Mouse (Mus musculus) liver, postnatal 0 days (tissue): Measurements from ENCODE around the gene Selp. TPM values are rescaled to one million over a fixed set of nuclear protein-coding genes. Genes with fewer than 3 reads are reported as not detected.

Experiments used
- ATAC-seq: fragments of 200-750 bp; cut with Nextera tagmentation; 2 replicates; pipeline ENCODE4 v1.8.0; 2017; ENCODE audit warnings: mild to moderate bottlenecking, moderate library complexity
- DNase-seq: peaks from one replicate; pipeline ENCODE4 v3.0.0-alpha.2; 2016
- H3K27ac ChIP-seq: fragments of 300-500 bp; sonication (generic); 2 replicates; pipeline ENCODE4 v1.5.1; 2014; ENCODE audit warnings: antibody characterized with exemption, moderate library complexity, mild to moderate bottlenecking, low read depth
- H3K27me3 ChIP-seq: fragments of 300-500 bp; sonication (generic); 2 replicates; pipeline ENCODE4 v1.6.1; 2014; ENCODE audit warnings: low read length, control low read depth, mixed read lengths; ENCODE audit not compliant: insufficient read depth
- H3K36me3 ChIP-seq: fragments of 300-500 bp; sonication (generic); replicated peaks from 2 replicates; pipeline ENCODE4 v1.6.1; 2014; ENCODE audit warnings: mild to moderate bottlenecking, control low read depth, low read length, moderate library complexity, mixed read lengths; ENCODE audit not compliant: insufficient read depth
- H3K4me1 ChIP-seq: fragments of 300-500 bp; sonication (generic); 2 replicates; pipeline ENCODE4 v1.6.1; 2014; ENCODE audit warnings: antibody characterized with exemption, mild to moderate bottlenecking, control low read depth; ENCODE audit not compliant: insufficient read depth
- H3K4me2 ChIP-seq: fragments of 300-500 bp; sonication (generic); 2 replicates; pipeline ENCODE4 v1.6.1; 2014; ENCODE audit warnings: low read depth, mild to moderate bottlenecking, low read length, moderate library complexity, mixed read lengths
- H3K4me3 ChIP-seq: fragments of 300-500 bp; sonication (generic); 2 replicates; pipeline ENCODE4 v1.5.1; 2014; ENCODE audit warnings: low read depth, low read length
- H3K9ac ChIP-seq: fragments of 300-500 bp; sonication (generic); replicated peaks from 2 replicates; pipeline ENCODE4 v1.6.1; 2014; ENCODE audit warnings: mild to moderate bottlenecking, moderate library complexity
- H3K9me3 ChIP-seq: fragments of 300-500 bp; sonication (generic); 2 replicates; pipeline ENCODE4 v1.6.1; 2016; ENCODE audit warnings: mild to moderate bottlenecking, control low read depth, low read length, mixed read lengths
- CTCF ChIP-seq: sonication (generic); IDR thresholded peaks from 2 replicates; pipeline ENCODE4 v1.5.1; 2016; ENCODE audit warnings: antibody characterized with exemption, low read depth
- EP300 ChIP-seq: IDR thresholded peaks from 2 replicates; pipeline ENCODE4 v1.6.1; 2016; ENCODE audit warnings: antibody characterized with exemption, low read depth, mild to moderate bottlenecking
- WGBS: fragments of 180-500 bp; shearing (Covaris S2); extraction: QIAGEN DNeasy Blood & Tissue Kit; methylation state at CpG from one replicate; pipeline ENCODE4 v1.1.7; 2014; ENCODE audit not compliant: insufficient replicate concordance; 5-methylcytosine and 5-hydroxymethylcytosine counted together
- polyA plus RNA-seq: library from polyadenylated mRNA; unstranded; fragments of >200 nt; fragmentation: Nextera tagmentation; extraction: Ambion mirVana; gene quantifications from 2 replicates; pipeline ENCODE4 v1.2.1, GENCODE M21; 2015

The Selp gene
- polyA plus RNA-seq, 1 experiment from 2014 or later, result 2.1 TPM

DNA sequence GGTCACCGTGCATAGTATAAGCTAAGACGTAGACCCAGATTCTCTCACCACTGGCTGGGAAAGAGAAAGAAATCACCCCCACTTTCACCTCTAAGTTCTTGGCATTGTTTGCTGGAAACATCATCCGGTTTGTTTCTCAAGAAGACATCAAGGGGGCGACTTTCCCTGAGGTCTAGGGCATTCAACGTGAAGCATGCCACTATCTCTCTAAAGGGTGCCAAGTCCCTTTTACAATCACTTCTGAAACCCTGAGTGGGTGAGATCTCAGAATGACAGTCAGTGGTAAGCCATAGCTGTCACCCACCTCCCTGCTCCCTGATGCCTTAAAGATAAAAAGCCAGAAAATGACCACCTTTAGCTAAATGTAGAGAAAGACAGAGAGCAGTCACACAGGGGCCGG is 21.6 kb downstream of the Selp start:
- TF ChIP-seq EP300 (no peak), CTCF (no peak)
- no peak overlapping the region for H3K9ac ChIP-seq
- no peak overlapping the region for H3K27ac ChIP-seq
- DNase-seq (no peak), ATAC-seq (no peak)
- peaks cover 15% of the 10 kb centered on the region; the same call in 1 of the 2 replicates for H3K4me1 ChIP-seq
- H3K4me2 ChIP-seq, result no peak overlapping the region
- H3K27me3 ChIP-seq, result no peaks in the 10 kb centered on the region
- H3K9me3 ChIP-seq, result no peaks in the 10 kb centered on the region
- H3K36me3 ChIP-seq, result no peaks in the 10 kb centered on the region
- WGBS, result 62% methylated on average over 6 of the region's 6 CpGs
- no peak overlapping the region for H3K4me3 ChIP-seq

DNA sequence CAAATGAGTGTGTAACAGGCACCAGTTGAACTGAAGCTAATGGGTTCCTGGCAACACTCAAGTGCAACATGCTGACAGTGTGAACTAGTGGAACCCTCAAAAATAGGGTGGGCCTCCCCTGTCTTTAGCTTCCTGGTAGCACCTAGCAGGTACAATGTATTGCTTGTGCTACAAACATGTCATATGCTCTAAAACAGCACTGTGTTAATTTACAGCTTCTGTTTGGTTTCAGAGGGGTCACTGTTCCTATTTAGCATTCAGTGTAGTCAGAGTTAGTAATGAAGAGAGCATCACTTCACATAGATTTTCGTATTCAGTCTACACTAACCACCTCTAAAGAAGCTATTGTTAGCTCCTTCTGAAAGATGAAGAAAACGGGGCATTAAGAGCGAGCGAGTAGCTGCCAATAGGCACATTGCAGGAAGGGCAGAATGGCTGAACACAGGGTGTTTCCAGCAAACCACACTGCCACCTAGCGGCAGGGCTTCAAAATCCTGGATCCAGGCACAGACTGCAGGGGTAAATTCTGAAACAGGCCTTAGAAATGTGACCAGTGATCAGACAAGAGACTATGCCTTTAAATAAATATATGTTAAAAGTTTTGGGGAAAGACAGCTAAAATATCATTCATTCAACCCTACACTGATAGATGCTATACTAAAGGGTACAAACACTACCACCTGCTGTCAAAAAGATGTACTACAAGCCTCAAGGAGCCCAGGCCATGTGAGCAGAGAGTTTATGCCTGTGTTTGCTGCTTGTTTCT is 23.5 kb downstream of the Selp start:
- H3K36me3 ChIP-seq, result no peaks in the 10 kb centered on the region
- H3K9ac ChIP-seq, result no peak overlapping the region
- H3K4me1 ChIP-seq, result peaks cover 15% of the 10 kb centered on the region; the same call in 1 of the 2 replicates
- DNase-seq (peak; percentile 87), ATAC-seq (peak; percentile 54)
- H3K27ac ChIP-seq, result no peak overlapping the region
- no peaks in the 10 kb centered on the region for H3K27me3 ChIP-seq
- H3K4me2 ChIP-seq, result no peak overlapping the region
- no peak overlapping the region for H3K4me3 ChIP-seq
- H3K9me3 ChIP-seq, result no peaks in the 10 kb centered on the region
- WGBS, result 3% methylated on average over 5 of the region's 5 CpGs
- no peak for TF ChIP-seq EP300
- peak; percentile 94 for TF ChIP-seq CTCF

DNA sequence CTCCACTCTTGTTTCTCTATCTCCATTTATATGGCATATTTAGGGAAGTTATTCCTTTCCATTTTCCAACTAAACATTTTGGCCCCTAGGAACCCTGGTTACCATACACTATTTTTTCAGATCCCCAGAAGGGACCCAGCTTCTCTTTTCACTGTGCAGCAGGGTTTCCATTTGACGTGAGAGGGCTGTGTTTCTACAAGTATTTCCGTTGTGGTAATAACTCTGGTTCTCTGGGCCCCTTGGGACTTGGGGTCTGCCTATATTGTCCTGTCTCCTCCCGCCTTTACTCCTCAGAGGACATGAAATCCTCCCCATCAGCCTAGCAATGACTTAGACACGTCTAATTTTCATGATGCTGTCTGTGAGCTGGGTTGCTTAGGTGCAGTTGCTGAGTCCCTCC is 24.4 kb downstream of the Selp start:
- H3K9ac ChIP-seq, result no peak overlapping the region
- no peak for ATAC-seq
- no peak overlapping the region for H3K4me2 ChIP-seq
- WGBS, result 41% methylated on average over 4 of the region's 4 CpGs
- 0 out of 2 replicates have a peak, but pooled peaks cover 9% of the 10 kb centered on the region for H3K4me1 ChIP-seq
- no peaks in the 10 kb centered on the region for H3K9me3 ChIP-seq
- DNase-seq, result no peak
- no peaks in the 10 kb centered on the region for H3K27me3 ChIP-seq
- TF ChIP-seq CTCF (no peak), EP300 (no peak)
- H3K4me3 ChIP-seq, result no peak overlapping the region
- H3K36me3 ChIP-seq, result no peaks in the 10 kb centered on the region
- no peak overlapping the region for H3K27ac ChIP-seq

GRCm38 (mm10) chr1:164149083-164149482 is 34.0 kb downstream of the Selp start:
- H3K4me1 ChIP-seq, result peaks cover 18% of the 10 kb centered on the region
- peak; percentile 33; the same call in 1 of the 2 replicates for ATAC-seq
- H3K9ac ChIP-seq, result no peak overlapping the region
- H3K4me2 ChIP-seq, result peak overlapping the region; percentile 38
- WGBS, result 83% methylated on average over 7 of the region's 7 CpGs
- DNase-seq, result no peak
- no peaks in the 10 kb centered on the region for H3K27me3 ChIP-seq
- no peak overlapping the region for H3K4me3 ChIP-seq
- peak overlapping the region; percentile 46 for H3K27ac ChIP-seq
- no peak for TF ChIP-seq EP300
- TF ChIP-seq CTCF, result no peak
- no peaks in the 10 kb centered on the region for H3K36me3 ChIP-seq
- no peaks in the 10 kb centered on the region for H3K9me3 ChIP-seq

- Histone ChIP-seq H3K27ac (peak within 1 kb of the TSS; percentile 89), H3K4me2 (peak within 1 kb of the TSS; percentile 67), H3K9ac (peak within 1 kb of the TSS; percentile 67), H3K36me3 (no peaks in the 10 kb centered on the region), H3K4me1 (peaks cover 14% of the 10 kb centered on the region), H3K9me3 (no peaks in the 10 kb centered on the region), H3K4me3 (peak within 1 kb of the TSS; percentile 52), H3K27me3 (no peaks in the 10 kb centered on the region)
- 18% methylated on average over 16 of the region's 16 CpGs for WGBS
- ATAC-seq (peak; percentile 71), DNase-seq (peak; percentile 49)
- peak; percentile 48 for TF ChIP-seq CTCF
- no peak for TF ChIP-seq EP300
Measured at GRCm38 (mm10) chr1:164151387-164152088, 36.5 kb downstream of the Selp start, which contains the start of gene F5. Gene F5, plus strand, starts transcription at chr1:164151838.

DNA sequence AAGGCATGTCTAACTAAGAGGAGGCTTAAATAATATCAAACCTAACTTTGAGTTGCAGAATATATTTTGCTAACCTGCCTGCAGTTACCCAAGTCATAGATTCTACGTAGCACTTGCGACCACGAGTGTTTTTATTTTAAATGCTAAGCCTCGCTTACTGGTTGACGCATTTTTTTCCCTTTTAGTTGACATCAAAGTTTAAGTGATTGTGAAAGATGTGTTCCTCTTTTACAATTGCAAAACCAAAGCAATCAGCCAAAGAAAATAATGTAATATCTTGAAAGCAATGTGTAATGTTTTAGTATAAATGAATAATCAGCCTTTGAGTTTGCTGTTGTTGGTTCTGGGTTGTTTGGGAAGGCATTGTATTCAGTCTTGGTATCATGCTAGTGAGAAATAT is 37.8 kb downstream of the Selp start:
- Histone ChIP-seq H3K36me3 (no peaks in the 10 kb centered on the region), H3K9me3 (no peaks in the 10 kb centered on the region), H3K27ac (peak overlapping the region; percentile 89), H3K4me1 (peaks cover 14% of the 10 kb centered on the region), H3K4me2 (peak overlapping the region; percentile 67), H3K27me3 (no peaks in the 10 kb centered on the region), H3K4me3 (peak overlapping the region; percentile 52), H3K9ac (peak overlapping the region; percentile 54; the same call in 1 of the 2 replicates)
- 51% methylated on average over 5 of the region's 5 CpGs for WGBS
- DNase-seq (no peak), ATAC-seq (no peak)
- TF ChIP-seq CTCF, result no peak
- TF ChIP-seq EP300, result peak; percentile 59; the same call in 1 of the 2 replicates
